Mouse (Mus musculus): Measurements from ENCODE around the gene Wdr47. TPM values are rescaled to one million over a fixed set of nuclear protein-coding genes. Genes with fewer than 3 reads are reported as not detected.
A peak's percentile ranks its signal among the peaks of the same experiment; 100 is the strongest.
"Not testable (repeated sequence)": the region's sequence is repeated elsewhere in the genome, so short reads cannot be mapped to it uniquely, and the experiment has no call there.

Wdr47 gene
- total and polyA plus RNA-seq, 2 experiments from 2014 or later = 5.2 to 8.5 TPM

GRCm38 (mm10) chr3:108640998-108641397 lies 49.9 kb downstream of the Wdr47 start:
- DNase-seq (ENCODE audit: low spot score) = no peak
- Histone ChIP-seq H3K4me1 (ENCODE audit: control insufficient read depth, insufficient read depth) (no peaks in the 10 kb centered on the region), H3K9me3 (replicated peaks; ENCODE audit: control insufficient read depth, low read length) (no peaks in the 10 kb centered on the region), H3K4me2 (ENCODE audit: low read depth, low read length) (no peak overlapping the region), H3K27ac (ENCODE audit: low read depth) (no peak overlapping the region), H3K27me3 (ENCODE audit: control insufficient read depth, insufficient read depth, low read length) (no peaks in the 10 kb centered on the region), H3K36me3 (replicated peaks; ENCODE audit: control insufficient read depth, insufficient read depth, low read length) (peaks cover 15% of the 10 kb centered on the region), H3K4me3 (ENCODE audit: low read depth, low read length) (no peak overlapping the region), H3K9ac (replicated peaks; ENCODE audit: low read depth, low read length) (no peak overlapping the region)
- 77% methylated on average over 4 of the region's 4 CpGs for WGBS
- TF ChIP-seq EP300 (IDR thresholded peaks at IDR 0.05; ENCODE audit: low read depth) = no peak
- no peak for TF ChIP-seq CTCF (IDR thresholded peaks at IDR 0.05; ENCODE audit: low read depth)
- no peak for ATAC-seq (ENCODE audit: insufficient read depth, low read depth)

DNA sequence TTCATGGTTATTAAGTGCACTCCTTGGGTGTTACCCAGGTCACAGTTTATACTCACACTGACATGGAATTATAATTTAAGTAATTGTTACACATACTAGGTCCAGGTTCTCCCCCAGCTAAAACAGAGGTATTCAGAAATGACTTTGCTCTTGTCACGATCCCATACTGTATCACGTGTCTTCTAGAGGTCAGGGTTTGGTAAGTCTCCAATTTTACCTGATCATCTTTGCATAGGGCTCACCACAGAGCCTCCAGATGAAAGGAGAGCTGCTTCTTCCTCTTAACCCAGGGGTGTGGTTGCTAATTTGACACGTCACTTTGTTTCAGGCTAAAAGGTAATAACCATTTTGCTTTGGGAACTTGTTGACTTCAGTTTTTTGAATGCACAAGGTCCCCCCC lies 53.8 kb downstream of the Wdr47 start:
- no peak overlapping the region for H3K27ac ChIP-seq (ENCODE audit: low read depth)
- WGBS = 84% methylated on average over 3 of the region's 3 CpGs
- H3K9ac ChIP-seq (replicated peaks; ENCODE audit: low read depth, low read length) = no peak overlapping the region
- DNase-seq (ENCODE audit: low spot score) (no peak), ATAC-seq (ENCODE audit: insufficient read depth, low read depth) (no peak)
- H3K4me1 ChIP-seq (ENCODE audit: control insufficient read depth, insufficient read depth) = no peaks in the 10 kb centered on the region
- TF ChIP-seq CTCF (IDR thresholded peaks at IDR 0.05; ENCODE audit: low read depth) (no peak), EP300 (IDR thresholded peaks at IDR 0.05; ENCODE audit: low read depth) (no peak)
- H3K27me3 ChIP-seq (ENCODE audit: control insufficient read depth, insufficient read depth, low read length) = no peaks in the 10 kb centered on the region
- H3K4me2 ChIP-seq (ENCODE audit: low read depth, low read length) = no peak overlapping the region
- no peak overlapping the region for H3K4me3 ChIP-seq (ENCODE audit: low read depth, low read length)
- peaks cover 12% of the 10 kb centered on the region for H3K36me3 ChIP-seq (replicated peaks; ENCODE audit: control insufficient read depth, insufficient read depth, low read length)
- no peaks in the 10 kb centered on the region for H3K9me3 ChIP-seq (replicated peaks; ENCODE audit: control insufficient read depth, low read length)

- 72% methylated on average over 7 of the region's 7 CpGs for WGBS
- no peak for ATAC-seq (ENCODE audit: insufficient read depth, low read depth)
- no peak for TF ChIP-seq EP300 (IDR thresholded peaks at IDR 0.05; ENCODE audit: low read depth)
- TF ChIP-seq CTCF (IDR thresholded peaks at IDR 0.05; ENCODE audit: low read depth) = no peak
These were observed 55.0 kb downstream of the Wdr47 start for GRCm38 (mm10) chr3:108646036-108646435.

DNA sequence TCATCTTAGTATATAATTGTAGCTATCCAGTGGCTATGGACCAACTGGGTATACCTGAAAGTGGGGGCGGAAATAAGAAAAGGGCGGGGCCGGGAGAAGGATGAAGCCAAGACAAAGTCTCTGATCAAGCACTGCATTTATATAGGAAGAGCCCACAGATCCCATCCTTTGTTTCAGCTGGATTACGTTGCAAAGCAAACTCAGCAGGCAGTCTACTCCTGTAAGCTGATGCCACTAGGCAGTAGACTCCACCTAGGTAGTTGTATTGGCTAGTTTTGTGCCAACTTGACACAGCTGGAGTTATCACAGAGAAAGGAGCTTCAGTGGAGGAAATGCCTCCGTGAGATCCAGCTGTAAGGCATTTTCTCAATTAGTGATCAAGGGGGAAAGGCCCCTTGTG lies 56.6 kb downstream of the Wdr47 start:
- not testable (repeated sequence) for H3K4me2 ChIP-seq (ENCODE audit: low read depth, low read length); H3K9me3 ChIP-seq (replicated peaks; ENCODE audit: control insufficient read depth, low read length); H3K27ac ChIP-seq (ENCODE audit: low read depth); H3K9ac ChIP-seq (replicated peaks; ENCODE audit: low read depth, low read length); H3K27me3 ChIP-seq (ENCODE audit: control insufficient read depth, insufficient read depth, low read length); ATAC-seq (ENCODE audit: insufficient read depth, low read depth); DNase-seq (ENCODE audit: low spot score); H3K4me1 ChIP-seq (ENCODE audit: control insufficient read depth, insufficient read depth); H3K4me3 ChIP-seq (ENCODE audit: low read depth, low read length)
- 55% methylated on average over 5 of the region's 5 CpGs for WGBS
- H3K36me3 ChIP-seq (replicated peaks; ENCODE audit: control insufficient read depth, insufficient read depth, low read length) = peaks cover 12% of the 10 kb centered on the region

More at GRCm38 (mm10) chr3:108646036-108646435, 55.0 kb downstream of the Wdr47 start:
- H3K36me3 ChIP-seq (replicated peaks; ENCODE audit: control insufficient read depth, insufficient read depth, low read length) = peaks cover 12% of the 10 kb centered on the region
- H3K4me3 ChIP-seq (ENCODE audit: low read depth, low read length) = no peak overlapping the region
- no peak for DNase-seq (ENCODE audit: low spot score)
- no peak overlapping the region for H3K4me2 ChIP-seq (ENCODE audit: low read depth, low read length)
- H3K9ac ChIP-seq (replicated peaks; ENCODE audit: low read depth, low read length) = no peak overlapping the region
- no peaks in the 10 kb centered on the region for H3K9me3 ChIP-seq (replicated peaks; ENCODE audit: control insufficient read depth, low read length)
- no peaks in the 10 kb centered on the region for H3K4me1 ChIP-seq (ENCODE audit: control insufficient read depth, insufficient read depth)
- H3K27me3 ChIP-seq (ENCODE audit: control insufficient read depth, insufficient read depth, low read length) = no peaks in the 10 kb centered on the region
- no peak overlapping the region for H3K27ac ChIP-seq (ENCODE audit: low read depth)

DNA sequence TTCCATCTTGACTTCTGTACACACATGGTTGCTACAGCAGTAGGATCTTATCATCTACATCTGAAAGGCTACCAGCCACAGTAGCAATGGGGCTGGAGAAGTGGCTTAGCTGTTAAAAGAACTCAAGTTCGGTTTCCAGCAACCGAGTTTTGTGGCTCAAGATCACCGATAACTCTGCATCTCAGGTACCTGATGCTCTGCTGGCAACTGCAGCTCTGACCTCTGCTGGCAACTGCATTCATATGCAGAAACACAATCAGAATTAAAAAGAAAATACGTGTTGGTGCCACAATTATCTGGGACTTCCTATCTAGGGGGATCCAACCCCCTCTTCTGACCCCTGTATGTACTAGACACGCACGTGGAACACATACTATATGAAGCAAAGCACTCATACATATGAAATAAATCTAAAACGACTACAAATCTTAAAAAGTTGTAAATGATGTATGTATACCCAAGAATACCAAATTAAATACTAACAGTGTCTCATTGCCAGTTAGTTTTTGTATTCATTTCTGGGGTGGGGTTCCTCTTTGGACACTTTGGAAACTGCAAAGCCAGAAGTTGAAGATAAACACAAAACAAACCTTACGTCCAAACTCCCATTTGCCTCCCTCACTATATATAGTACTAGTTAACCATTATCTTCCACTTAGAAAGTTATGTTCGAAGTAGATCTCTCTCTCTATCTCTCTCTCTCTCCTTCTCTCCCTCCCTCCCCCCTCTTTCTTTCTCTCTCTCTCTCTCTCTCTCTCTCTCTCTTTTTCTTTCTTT lies 62.0 kb downstream of the Wdr47 start:
- 13% methylated on average over 9 of the region's 9 CpGs for WGBS
- no peaks in the 10 kb centered on the region for H3K36me3 ChIP-seq (replicated peaks; ENCODE audit: control insufficient read depth, insufficient read depth, low read length)
- H3K4me1 ChIP-seq (ENCODE audit: control insufficient read depth, insufficient read depth) = peaks cover 10% of the 10 kb centered on the region; the same call in 1 of the 2 replicates
- H3K4me2 ChIP-seq (ENCODE audit: low read depth, low read length) = peak overlapping the region; percentile 74
- TF ChIP-seq CTCF (IDR thresholded peaks at IDR 0.05; ENCODE audit: low read depth) = peak; percentile 43; the same call in 1 of the 2 replicates
- no peak for TF ChIP-seq EP300 (IDR thresholded peaks at IDR 0.05; ENCODE audit: low read depth)
- H3K27ac ChIP-seq (ENCODE audit: low read depth) = no peak overlapping the region; the same call in 1 of the 2 replicates
- H3K27me3 ChIP-seq (ENCODE audit: control insufficient read depth, insufficient read depth, low read length) = no peaks in the 10 kb centered on the region
- no peak for ATAC-seq (ENCODE audit: insufficient read depth, low read depth)
- no peak for DNase-seq (ENCODE audit: low spot score)
- H3K4me3 ChIP-seq (ENCODE audit: low read depth, low read length) = peak overlapping the region; percentile 99
- H3K9ac ChIP-seq (replicated peaks; ENCODE audit: low read depth, low read length) = no peak overlapping the region
- H3K9me3 ChIP-seq (replicated peaks; ENCODE audit: control insufficient read depth, low read length) = no peaks in the 10 kb centered on the region

All from heart, postnatal 0 days (tissue).